Mouse (Mus musculus) ovary, adult 2 months (tissue): ENCODE measurements around the gene Tbrg1. TPM values are rescaled to one million over a fixed set of nuclear protein-coding genes. Genes with fewer than 3 reads are reported as not detected.

Experiments
- polyA plus RNA-seq: library from polyadenylated mRNA; depleted of rRNA; stranded (reverse); fragments of >200 nt; gene quantifications from 2 replicates; pipeline ENCODE4 v1.2.3, GENCODE M21; 2012; rRNA removed

Gene Tbrg1
- polyA plus RNA-seq, result 45.1 and 55.5 TPM in 2 replicates

GRCm38 (mm10) chr9:37656931-37657481, at the start of gene Tbrg1:
Gene Tbrg1 (minus strand): TSS chr9:37657312.

GRCm38 (mm10) chr9:37669115-37669514, 12.0 kb upstream of the Tbrg1 start, which contains the start of gene Panx3:
Gene Panx3 (minus strand): TSS chr9:37669235.

GRCm38 (mm10) chr9:37613182-37613910, 43.8 kb downstream of the Tbrg1 start, which contains the start of gene Spa17:
Gene Spa17 (minus strand): TSS chr9:37613722.

Other genes with a start within 250 kb of the Tbrg1 start
- gene Robo3, start 224.1 kb downstream of the Tbrg1 start, polyA plus RNA-seq, result 1.1 and 2.7 TPM in 2 replicates
- gene Msantd2, start 168.0 kb downstream of the Tbrg1 start, polyA plus RNA-seq, result 37.7 and 63.0 TPM in 2 replicates
- gene Esam, start 129.2 kb downstream of the Tbrg1 start, polyA plus RNA-seq, result 52.3 and 56.8 TPM in 2 replicates
- gene Vsig2, start 118.1 kb downstream of the Tbrg1 start, polyA plus RNA-seq, result 7.2 and 10.3 TPM in 2 replicates
- 9.3 and 12.9 TPM in 2 replicates for gene Nrgn, start 104.4 kb downstream of the Tbrg1 start, polyA plus RNA-seq
- 7.4 and 10.4 TPM in 2 replicates for gene Siae, start 101.6 kb downstream of the Tbrg1 start, polyA plus RNA-seq
- gene Spa17, start 43.6 kb downstream of the Tbrg1 start, polyA plus RNA-seq, result 1.5 and 1.6 TPM in 2 replicates
- 0.13 and 0.24 TPM in 2 replicates for gene Panx3, start 11.9 kb upstream of the Tbrg1 start, polyA plus RNA-seq
- not detected in 2 replicates for gene Olfr160, start 58.9 kb upstream of the Tbrg1 start, polyA plus RNA-seq
- gene Olfr874, start 87.8 kb upstream of the Tbrg1 start, polyA plus RNA-seq, result 0.18 TPM in 1 of 2 replicates, not detected in the other
- gene Olfr875, start 114.5 kb upstream of the Tbrg1 start, polyA plus RNA-seq, result 0.33 and 0.42 TPM in 2 replicates
- not detected in 2 replicates for gene Olfr876, start 145.7 kb upstream of the Tbrg1 start, polyA plus RNA-seq
- gene Olfr877, start 197.0 kb upstream of the Tbrg1 start, polyA plus RNA-seq, result 0.29 TPM in 1 of 2 replicates, not detected in the other
- gene Olfr145, start 239.4 kb upstream of the Tbrg1 start, polyA plus RNA-seq, result not detected in 2 replicates